Mouse (Mus musculus) kidney, postnatal 14 days (tissue): Measurements from ENCODE around the gene Tmem107.

Experiments used
- DNase-seq: peaks from one replicate; pipeline ENCODE4 v3.0.0; 2022; ENCODE audit warnings: mixed read lengths

The Tmem107 gene

GRCm38 (mm10) chr11:69108223-69108622, 37.6 kb downstream of the Tmem107 start:
- DNase-seq: no peak

- peak; percentile 10 for DNase-seq
Measured at GRCm38 (mm10) chr11:69109032-69109900, 38.7 kb downstream of the Tmem107 start.

- DNase-seq: peak; percentile 93
Measured at GRCm38 (mm10) chr11:69110319-69111046, 39.9 kb downstream of the Tmem107 start.

- DNase-seq: no peak
Measured at GRCm38 (mm10) chr11:69111051-69111810, 40.6 kb downstream of the Tmem107 start.

GRCm38 (mm10) chr11:69111865-69112264, 41.3 kb downstream of the Tmem107 start:
- DNase-seq: no peak

GRCm38 (mm10) chr11:69114018-69114417, 43.4 kb downstream of the Tmem107 start:
- DNase-seq: no peak

- DNase-seq: no peak
Measured at GRCm38 (mm10) chr11:69114621-69115020, 44.0 kb downstream of the Tmem107 start.

GRCm38 (mm10) chr11:69116843-69117242, 46.2 kb downstream of the Tmem107 start:
- no peak for DNase-seq

- peak; percentile 75 for DNase-seq
Measured at GRCm38 (mm10) chr11:69117737-69118695, 47.4 kb downstream of the Tmem107 start.

- DNase-seq: peak; percentile 92
Measured at GRCm38 (mm10) chr11:69118765-69119164, 48.2 kb downstream of the Tmem107 start.

GRCm38 (mm10) chr11:69119446-69120155, 49.0 kb downstream of the Tmem107 start:
- DNase-seq: no peak

- DNase-seq: peak; percentile 21
Measured at GRCm38 (mm10) chr11:69120221-69121000, 49.8 kb downstream of the Tmem107 start, which contains the start of gene Hes7. Gene Hes7, plus strand, starts transcription at chr11:69120404.

- peak; percentile 52 for DNase-seq
Measured at GRCm38 (mm10) chr11:69121001-69121740, 50.6 kb downstream of the Tmem107 start.

GRCm38 (mm10) chr11:69121741-69122335, 51.2 kb downstream of the Tmem107 start:
- DNase-seq: no peak

GRCm38 (mm10) chr11:69122336-69122951, 51.8 kb downstream of the Tmem107 start, which contains the start of gene 9130213A22Rik:
Gene 9130213A22Rik, minus strand, starts transcription at chr11:69122589.
- DNase-seq: peak; percentile 93
